Mouse (Mus musculus) layer of hippocampus, adult 9-10 months (tissue): ENCODE results near the gene Spire2.

ENCODE experiments used
- DNase-seq: peaks from one replicate; pipeline ENCODE4 v3.0.0; 2022; ENCODE audit warnings: low spot score

Gene Spire2

DNA sequence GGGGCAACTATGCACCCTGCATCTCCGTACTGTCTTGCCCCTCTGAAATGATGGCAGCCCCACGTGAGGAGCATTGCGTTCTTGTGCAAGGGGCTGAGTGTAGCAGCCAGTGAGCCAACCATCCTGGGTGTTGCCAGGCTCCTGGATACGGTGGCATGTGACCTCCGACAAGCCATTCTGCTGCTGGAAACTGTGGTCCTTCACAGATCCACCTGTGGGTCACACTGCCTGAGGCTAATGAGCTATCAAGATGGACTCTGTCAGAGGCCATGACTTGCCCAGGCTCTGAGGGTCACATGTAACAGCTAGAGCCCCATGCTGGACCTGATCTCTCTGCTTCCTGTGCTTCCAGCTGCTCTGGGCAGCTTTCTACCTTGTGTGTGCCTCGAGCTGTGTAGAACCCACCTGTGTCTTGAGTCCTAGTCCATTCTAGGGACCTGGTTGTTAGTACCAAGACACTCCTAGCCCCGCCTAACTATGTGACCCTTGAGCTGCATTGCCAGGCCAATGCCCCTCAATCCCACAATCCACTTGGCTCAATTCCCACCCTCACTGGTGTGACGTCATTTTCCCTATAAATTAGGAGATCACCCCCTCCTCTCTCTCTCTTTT lies 84.5 kb downstream of the Spire2 start:
- no peak for DNase-seq
